ENCODE assay signal across 16 mouse cellular contexts in genomic region chr2:145958097-145958496, GRCm38 (mm10). TPM values are rescaled to one million over a fixed set of nuclear protein-coding genes. Genes with fewer than 3 reads are reported as not detected.
A peak's percentile ranks its signal among the peaks of the same experiment; 100 is the strongest.
DNase-seq lines count a peak whose midpoint lies in the region; ATAC-seq and TF ChIP-seq lines count a peak whose summit lies in the region.
"Had no signal": no experiment of that assay in that cellular context is flagged by ENCODE, and none has a peak within 500 bp of the region (broad histone marks: within the 10 kb centered on the region; RNA-seq: fewer than 3 reads in every experiment).

No protein-coding gene starts in this region.

- no peak for DNase-seq in forebrain, embryonic 11.5 days (ENCODE audit: low spot score)
- DNase-seq in forebrain, postnatal 0 days: no peak
- peak; percentile 23 for DNase-seq in hindbrain, embryonic 10.5 days (ENCODE audit: low spot score)
- peak; percentile 83 for DNase-seq in midbrain, embryonic 11.5 days (ENCODE audit: low spot score, missing footprints)
- no peak for DNase-seq in thymus, postnatal 4 days
- DNase-seq: cerebellum, adult 11-12 months; gastrocnemius, postnatal 14 days had no signal

- 76% methylated on average over 6 of the region's 6 CpGs for WGBS in forebrain, embryonic 11.5 days
- WGBS in forebrain, postnatal 0 days: 66% methylated on average over 6 of the region's 6 CpGs
- WGBS in hindbrain, embryonic 10.5 days: 79% methylated on average over 6 of the region's 6 CpGs
- 51% methylated on average over 6 of the region's 6 CpGs for WGBS in hindbrain, embryonic 16.5 days
- WGBS in midbrain, embryonic 11.5 days: 85% methylated on average over 6 of the region's 6 CpGs
- WGBS in midbrain, embryonic 16.5 days: 73% methylated on average over 6 of the region's 6 CpGs

- 0 out of 2 replicates have a peak, but pooled peaks have one; percentile 1 for ATAC-seq in forebrain, embryonic 11.5 days (replicated peaks; ENCODE audit: low FRiP score)
- no peak for ATAC-seq in forebrain, postnatal 0 days
- ATAC-seq in hindbrain, embryonic 16.5 days: no peak
- ATAC-seq in midbrain, embryonic 11.5 days (ENCODE audit: low FRiP score): no peak
- no peak for ATAC-seq in midbrain, embryonic 16.5 days
- ATAC-seq: intestine, embryonic 16.5 days had no signal

- H3K4me1 ChIP-seq in forebrain, embryonic 11.5 days (replicated peaks; ENCODE audit: control insufficient read depth, insufficient read depth, low read length): peaks cover 4% of the 10 kb centered on the region; the same call in 1 of the 2 replicates
- H3K4me1 ChIP-seq in forebrain, postnatal 0 days (ENCODE audit: insufficient read depth): no peaks in the 10 kb centered on the region
- peaks cover 15% of the 10 kb centered on the region for H3K4me1 ChIP-seq in hindbrain, embryonic 10.5 days (replicated peaks)
- H3K4me1 ChIP-seq in hindbrain, embryonic 16.5 days (ENCODE audit: control insufficient read depth, insufficient read depth, low read depth, low read length): peaks cover 4% of the 10 kb centered on the region
- H3K4me1 ChIP-seq in midbrain, embryonic 11.5 days (ENCODE audit: control insufficient read depth, insufficient read depth, low read length): peaks cover 5% of the 10 kb centered on the region
- no peaks in the 10 kb centered on the region for H3K4me1 ChIP-seq in midbrain, embryonic 16.5 days (ENCODE audit: control insufficient read depth, insufficient read depth, low read length)
- H3K4me1 ChIP-seq: heart, embryonic 12.5 days had no signal

- peak overlapping the region; percentile 18; the same call in 1 of the 2 replicates for H3K27ac ChIP-seq in forebrain, embryonic 11.5 days (ENCODE audit: low read depth, low read length)
- no peak overlapping the region for H3K27ac ChIP-seq in forebrain, postnatal 0 days (ENCODE audit: low read depth, low read length)
- H3K27ac ChIP-seq in hindbrain, embryonic 10.5 days: peak overlapping the region; percentile 68
- H3K27ac ChIP-seq in hindbrain, embryonic 16.5 days (ENCODE audit: low read depth, low read length): no peak overlapping the region
- H3K27ac ChIP-seq in midbrain, embryonic 11.5 days (ENCODE audit: low read depth, low read length): no peak overlapping the region
- no peak overlapping the region for H3K27ac ChIP-seq in midbrain, embryonic 16.5 days (ENCODE audit: low read length)
- H3K27ac ChIP-seq: embryonic facial prominence, embryonic 10.5 days had no signal

- H3K4me2 ChIP-seq in forebrain, embryonic 11.5 days (ENCODE audit: low read depth, low read length, severe bottlenecking): no peak overlapping the region
- H3K4me2 ChIP-seq in forebrain, postnatal 0 days (ENCODE audit: low read depth): no peak overlapping the region
- no peak overlapping the region for H3K4me2 ChIP-seq in hindbrain, embryonic 16.5 days (ENCODE audit: low read length)
- no peak overlapping the region for H3K4me2 ChIP-seq in midbrain, embryonic 11.5 days
- no peak overlapping the region for H3K4me2 ChIP-seq in midbrain, embryonic 16.5 days (ENCODE audit: low read length)
- H3K4me2 ChIP-seq: heart, embryonic 12.5 days had no signal

- H3K4me3 ChIP-seq in forebrain, embryonic 11.5 days (ENCODE audit: low read depth, low read length): no peak overlapping the region
- no peak overlapping the region for H3K4me3 ChIP-seq in forebrain, postnatal 0 days (ENCODE audit: low read depth, low read length)
- H3K4me3 ChIP-seq in hindbrain, embryonic 10.5 days: no peak overlapping the region
- no peak overlapping the region for H3K4me3 ChIP-seq in hindbrain, embryonic 16.5 days (ENCODE audit: low read length)
- no peak overlapping the region for H3K4me3 ChIP-seq in midbrain, embryonic 11.5 days (ENCODE audit: low read depth, low read length)
- H3K4me3 ChIP-seq in midbrain, embryonic 16.5 days (ENCODE audit: low read depth, low read length): no peak overlapping the region
- H3K4me3 ChIP-seq: embryonic facial prominence, embryonic 10.5 days; heart, embryonic 12.5 days had no signal

- no peaks in the 10 kb centered on the region for H3K27me3 ChIP-seq in forebrain, embryonic 11.5 days (ENCODE audit: control insufficient read depth, insufficient read depth, low read length)
- H3K27me3 ChIP-seq in forebrain, postnatal 0 days (ENCODE audit: insufficient read depth, low read length): no peaks in the 10 kb centered on the region
- H3K27me3 ChIP-seq in hindbrain, embryonic 10.5 days (ENCODE audit: insufficient read depth, poor library complexity, severe bottlenecking): peaks cover 5% of the 10 kb centered on the region; the same call in 1 of the 2 replicates
- H3K27me3 ChIP-seq in hindbrain, embryonic 16.5 days (replicated peaks; ENCODE audit: control insufficient read depth, insufficient read depth, low read length): no peaks in the 10 kb centered on the region; the same call in 1 of the 2 replicates
- no peaks in the 10 kb centered on the region for H3K27me3 ChIP-seq in midbrain, embryonic 11.5 days (ENCODE audit: control insufficient read depth, insufficient read depth, low read length)
- H3K27me3 ChIP-seq in midbrain, embryonic 16.5 days (ENCODE audit: control insufficient read depth, insufficient read depth, low read depth, low read length): no peaks in the 10 kb centered on the region
- H3K27me3 ChIP-seq: CH12.LX; heart, embryonic 12.5 days; Patski had no signal

- TF ChIP-seq CTCF in forebrain, postnatal 0 days (IDR thresholded peaks at IDR 0.05; ENCODE audit: low read depth): no peak

- no peak overlapping the region for H3K9ac ChIP-seq in forebrain, embryonic 11.5 days (ENCODE audit: low read length)
- H3K9ac ChIP-seq in forebrain, postnatal 0 days: no peak overlapping the region
- H3K9ac ChIP-seq in hindbrain, embryonic 16.5 days (ENCODE audit: low read depth, low read length): no peak overlapping the region
- H3K9ac ChIP-seq in midbrain, embryonic 11.5 days (ENCODE audit: low read length): no peak overlapping the region
- no peak overlapping the region for H3K9ac ChIP-seq in midbrain, embryonic 16.5 days (ENCODE audit: low read depth, low read length)
- H3K9ac ChIP-seq: heart, embryonic 12.5 days had no signal

- no peaks in the 10 kb centered on the region for H3K36me3 ChIP-seq in forebrain, embryonic 11.5 days (ENCODE audit: control insufficient read depth, insufficient read depth, low read length)
- no peaks in the 10 kb centered on the region for H3K36me3 ChIP-seq in forebrain, postnatal 0 days (ENCODE audit: insufficient read depth)
- no peaks in the 10 kb centered on the region for H3K36me3 ChIP-seq in hindbrain, embryonic 10.5 days
- no peaks in the 10 kb centered on the region for H3K36me3 ChIP-seq in hindbrain, embryonic 16.5 days (ENCODE audit: control insufficient read depth, insufficient read depth, low read length)
- no peaks in the 10 kb centered on the region for H3K36me3 ChIP-seq in midbrain, embryonic 11.5 days (ENCODE audit: control insufficient read depth, insufficient read depth, low read length)
- H3K36me3 ChIP-seq in midbrain, embryonic 16.5 days (ENCODE audit: control insufficient read depth, insufficient read depth, low read length): no peaks in the 10 kb centered on the region
- H3K36me3 ChIP-seq: embryonic facial prominence, embryonic 10.5 days; heart, embryonic 12.5 days had no signal

- no peaks in the 10 kb centered on the region for H3K9me3 ChIP-seq in forebrain, embryonic 11.5 days (ENCODE audit: control insufficient read depth, low read length)
- H3K9me3 ChIP-seq in forebrain, postnatal 0 days (ENCODE audit: low read length): no peaks in the 10 kb centered on the region
- H3K9me3 ChIP-seq in hindbrain, embryonic 10.5 days: no peaks in the 10 kb centered on the region
- H3K9me3 ChIP-seq in hindbrain, embryonic 16.5 days (ENCODE audit: control insufficient read depth, low read length): no peaks in the 10 kb centered on the region
- no peaks in the 10 kb centered on the region for H3K9me3 ChIP-seq in midbrain, embryonic 11.5 days (ENCODE audit: control insufficient read depth, low read length)
- no peaks in the 10 kb centered on the region for H3K9me3 ChIP-seq in midbrain, embryonic 16.5 days (replicated peaks; ENCODE audit: control insufficient read depth, low read length, poor library complexity, severe bottlenecking)
- H3K9me3 ChIP-seq: embryonic facial prominence, embryonic 10.5 days; heart, embryonic 12.5 days had no signal

RNA-seq across cellular contexts. Expression of gene Crnkl1, which starts 23.3 kb away (rescaled TPM):
- polyA plus RNA-seq in forebrain, embryonic 11.5 days (2014; fragmentation: Nextera tagmentation; extraction: Ambion mirVana): 40.9 and 45.0 TPM in 2 replicates
- 24.5 and 30.5 TPM in 2 replicates for total RNA-seq in forebrain, postnatal 0 days (2014; rRNA removed)
- polyA plus RNA-seq in forebrain, postnatal 0 days (2015; fragmentation: Nextera tagmentation; extraction: Ambion mirVana): 13.0 and 15.5 TPM in 2 replicates
- polyA plus RNA-seq in hindbrain, embryonic 10.5 days (2016; fragmentation: Nextera tagmentation; extraction: Ambion mirVana): 26.7 and 33.6 TPM in 2 replicates
- 18.3 and 19.1 TPM in 2 replicates for polyA plus RNA-seq in hindbrain, embryonic 16.5 days (2015; fragmentation: Nextera tagmentation; extraction: Ambion mirVana)
- 44.2 and 46.6 TPM in 2 replicates for polyA plus RNA-seq in midbrain, embryonic 11.5 days (2014; fragmentation: Nextera tagmentation; extraction: Ambion mirVana)
- 19.1 and 24.6 TPM in 2 replicates for polyA plus RNA-seq in midbrain, embryonic 16.5 days (2015; fragmentation: Nextera tagmentation; extraction: Ambion mirVana)

RNA-seq across cellular contexts. Expression of gene Cfap61, which starts 23.5 kb away (rescaled TPM):
- polyA plus RNA-seq in forebrain, embryonic 11.5 days (2014; fragmentation: Nextera tagmentation; extraction: Ambion mirVana): 1.4 and 1.9 TPM in 2 replicates
- total RNA-seq in forebrain, postnatal 0 days (2014; rRNA removed): 2.5 and 7.4 TPM in 2 replicates
- polyA plus RNA-seq in forebrain, postnatal 0 days (2015; fragmentation: Nextera tagmentation; extraction: Ambion mirVana): 2.3 and 3.9 TPM in 2 replicates
- 2.2 and 5.0 TPM in 2 replicates for polyA plus RNA-seq in hindbrain, embryonic 10.5 days (2016; fragmentation: Nextera tagmentation; extraction: Ambion mirVana)
- 4.8 and 5.1 TPM in 2 replicates for polyA plus RNA-seq in hindbrain, embryonic 16.5 days (2015; fragmentation: Nextera tagmentation; extraction: Ambion mirVana)
- polyA plus RNA-seq in midbrain, embryonic 11.5 days (2014; fragmentation: Nextera tagmentation; extraction: Ambion mirVana): 0.87 and 1.2 TPM in 2 replicates
- polyA plus RNA-seq in midbrain, embryonic 16.5 days (2015; fragmentation: Nextera tagmentation; extraction: Ambion mirVana): 2.9 and 4.7 TPM in 2 replicates
- total RNA-seq: CH12.LX; gastrocnemius, adult 18-20 months; gastrocnemius, postnatal 14 days had no signal
- polyA plus RNA-seq: activated CD4-positive, CD25-positive, alpha-beta regulatory T cell, adult 4 months had no signal

RNA-seq across cellular contexts. Expression of gene Naa20, which starts 56.2 kb away (rescaled TPM):
- 142 and 144 TPM in 2 replicates for polyA plus RNA-seq in forebrain, embryonic 11.5 days (2014; fragmentation: Nextera tagmentation; extraction: Ambion mirVana)
- 124 and 145 TPM in 2 replicates for total RNA-seq in forebrain, postnatal 0 days (2014; rRNA removed)
- 152 and 176 TPM in 2 replicates for polyA plus RNA-seq in forebrain, postnatal 0 days (2015; fragmentation: Nextera tagmentation; extraction: Ambion mirVana)
- polyA plus RNA-seq in hindbrain, embryonic 10.5 days (2016; fragmentation: Nextera tagmentation; extraction: Ambion mirVana): 136 and 149 TPM in 2 replicates
- polyA plus RNA-seq in hindbrain, embryonic 16.5 days (2015; fragmentation: Nextera tagmentation; extraction: Ambion mirVana): 126 and 139 TPM in 2 replicates
- polyA plus RNA-seq in midbrain, embryonic 11.5 days (2014; fragmentation: Nextera tagmentation; extraction: Ambion mirVana): 147 and 151 TPM in 2 replicates
- polyA plus RNA-seq in midbrain, embryonic 16.5 days (2015; fragmentation: Nextera tagmentation; extraction: Ambion mirVana): 122 TPM in 2 replicates

Comparison
In these comparisons a context has a peak if more than half of its experiments do, and no peak if none do; other contexts are left out.
1. H3K27ac ChIP-seq: peak in forebrain, embryonic 11.5 days (single experiment) and hindbrain, embryonic 10.5 days (single experiment); none in forebrain, postnatal 0 days (single experiment), hindbrain, embryonic 16.5 days (single experiment), midbrain, embryonic 11.5 days (single experiment) and midbrain, embryonic 16.5 days (single experiment).
2. DNase-seq: peak in hindbrain, embryonic 10.5 days (single experiment) and midbrain, embryonic 11.5 days (single experiment); none in forebrain, embryonic 11.5 days (single experiment), forebrain, postnatal 0 days (single experiment) and thymus, postnatal 4 days (single experiment).